In the genomic region with DNA sequence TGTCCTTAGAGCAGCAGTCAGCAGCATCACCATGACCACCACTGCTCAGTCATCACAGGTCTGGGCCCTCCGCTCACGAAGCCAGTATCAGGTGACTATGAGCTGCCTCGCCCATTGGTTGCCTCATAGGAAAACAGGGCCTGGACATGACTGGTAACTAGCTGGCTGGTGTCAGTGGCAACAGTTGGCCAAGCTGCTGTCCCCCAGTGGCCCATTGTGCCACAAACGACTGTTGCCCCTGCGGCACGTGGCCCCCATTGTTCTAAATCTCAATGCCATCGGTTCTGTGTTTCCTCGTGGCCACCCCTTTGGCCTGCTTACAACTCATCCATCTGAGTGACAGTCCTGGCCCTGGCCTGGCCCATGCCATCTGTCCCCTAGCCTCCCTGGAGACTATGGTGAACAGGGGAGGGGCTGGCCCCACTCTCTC, we compare ENCODE assay signal across 16 mouse cellular contexts. TPM values are rescaled to one million over a fixed set of nuclear protein-coding genes. Genes with fewer than 3 reads are reported as not detected.
DNase-seq lines count a peak whose midpoint lies in the region; ATAC-seq and TF ChIP-seq lines count a peak whose summit lies in the region.
"Had no signal": no experiment of that assay in that cellular context is flagged by ENCODE, and none has a peak within 500 bp of the region (broad histone marks: within the 10 kb centered on the region; RNA-seq: fewer than 3 reads in every experiment).

No protein-coding gene starts in this region.

- TF ChIP-seq CTCF in forebrain, postnatal 0 days (IDR thresholded peaks at IDR 0.05; ENCODE audit: low read depth): no peak

- no peak overlapping the region for H3K4me3 ChIP-seq in forebrain, embryonic 14.5 days (ENCODE audit: low read depth, low read length)
- H3K4me3 ChIP-seq in forebrain, embryonic 12.5 days (replicated peaks): no peak overlapping the region
- H3K4me3 ChIP-seq in forebrain, postnatal 0 days (ENCODE audit: low read depth, low read length): no peak overlapping the region
- H3K4me3 ChIP-seq in midbrain, embryonic 12.5 days: no peak overlapping the region
- H3K4me3 ChIP-seq: embryonic facial prominence, embryonic 13.5 days had no signal

- H3K9me3 ChIP-seq in forebrain, embryonic 14.5 days (replicated peaks; ENCODE audit: control insufficient read depth, low read length): no peaks in the 10 kb centered on the region
- H3K9me3 ChIP-seq in forebrain, embryonic 12.5 days: no peaks in the 10 kb centered on the region
- H3K9me3 ChIP-seq in forebrain, postnatal 0 days (ENCODE audit: low read length): no peaks in the 10 kb centered on the region
- no peaks in the 10 kb centered on the region for H3K9me3 ChIP-seq in midbrain, embryonic 12.5 days
- H3K9me3 ChIP-seq: embryonic facial prominence, embryonic 13.5 days had no signal

- WGBS in forebrain, embryonic 14.5 days: 68% methylated on average over 8 of the region's 8 CpGs
- 74% methylated on average over 8 of the region's 8 CpGs for WGBS in forebrain, embryonic 12.5 days
- 43% methylated on average over 8 of the region's 8 CpGs for WGBS in forebrain, postnatal 0 days
- WGBS in midbrain, embryonic 12.5 days: 61% methylated on average over 8 of the region's 8 CpGs

- DNase-seq in forebrain, embryonic 14.5 days (ENCODE audit: low spot score): peak; percentile 49
- DNase-seq in forebrain, postnatal 0 days: no peak
- peak; percentile 51 for DNase-seq in retina, postnatal 7 days (ENCODE audit: low read depth, low spot score)
- no peak for DNase-seq in lung, adult 18-20 months
- DNase-seq in liver: no peak
- DNase-seq: kidney, postnatal 14 days; layer of hippocampus, postnatal 36 days; right cerebral cortex, postnatal 25 days; thymus, postnatal 25 days had no signal

- no peaks in the 10 kb centered on the region for H3K27me3 ChIP-seq in forebrain, embryonic 14.5 days (replicated peaks; ENCODE audit: control insufficient read depth, insufficient read depth, low read length)
- peaks cover 23% of the 10 kb centered on the region for H3K27me3 ChIP-seq in forebrain, embryonic 12.5 days
- no peaks in the 10 kb centered on the region for H3K27me3 ChIP-seq in forebrain, postnatal 0 days (ENCODE audit: insufficient read depth, low read length)
- H3K27me3 ChIP-seq in midbrain, embryonic 12.5 days: peaks cover 48% of the 10 kb centered on the region

- ATAC-seq in forebrain, embryonic 14.5 days: peak; percentile 61
- no peak for ATAC-seq in forebrain, embryonic 12.5 days (ENCODE audit: low FRiP score)
- peak; percentile 64 for ATAC-seq in forebrain, postnatal 0 days
- ATAC-seq in midbrain, embryonic 12.5 days (ENCODE audit: low FRiP score, low read depth): peak; percentile 83; the same call in 1 of the 2 replicates
- ATAC-seq: activated CD4-positive, CD25-positive, alpha-beta regulatory T cell, adult 4 months had no signal

- H3K27ac ChIP-seq in forebrain, embryonic 14.5 days (ENCODE audit: low read depth, low read length): no peak overlapping the region
- no peak overlapping the region for H3K27ac ChIP-seq in forebrain, embryonic 12.5 days
- H3K27ac ChIP-seq in forebrain, postnatal 0 days (ENCODE audit: low read depth, low read length): no peak overlapping the region
- H3K27ac ChIP-seq in midbrain, embryonic 12.5 days (replicated peaks): no peak overlapping the region
- H3K27ac ChIP-seq: embryonic facial prominence, embryonic 13.5 days had no signal

- H3K4me1 ChIP-seq in forebrain, embryonic 14.5 days (ENCODE audit: control insufficient read depth, insufficient read depth, low read length): peaks cover 4% of the 10 kb centered on the region; the same call in 1 of the 2 replicates
- peaks cover 24% of the 10 kb centered on the region for H3K4me1 ChIP-seq in forebrain, embryonic 12.5 days
- H3K4me1 ChIP-seq in forebrain, postnatal 0 days (ENCODE audit: insufficient read depth): peaks cover 4% of the 10 kb centered on the region; the same call in 1 of the 2 replicates
- peaks cover 25% of the 10 kb centered on the region for H3K4me1 ChIP-seq in midbrain, embryonic 12.5 days

- no peak overlapping the region for H3K4me2 ChIP-seq in forebrain, embryonic 14.5 days (ENCODE audit: low read length)
- no peak overlapping the region for H3K4me2 ChIP-seq in forebrain, embryonic 12.5 days
- H3K4me2 ChIP-seq in forebrain, postnatal 0 days (ENCODE audit: low read depth): no peak overlapping the region
- no peak overlapping the region for H3K4me2 ChIP-seq in midbrain, embryonic 12.5 days (replicated peaks)
- H3K4me2 ChIP-seq: embryonic facial prominence, embryonic 13.5 days; heart, embryonic 11.5 days; liver, embryonic 11.5 days had no signal

- H3K9ac ChIP-seq in forebrain, embryonic 14.5 days (ENCODE audit: low read length): no peak overlapping the region
- H3K9ac ChIP-seq in forebrain, embryonic 12.5 days: no peak overlapping the region
- no peak overlapping the region for H3K9ac ChIP-seq in forebrain, postnatal 0 days
- no peak overlapping the region for H3K9ac ChIP-seq in midbrain, embryonic 12.5 days (replicated peaks)
- H3K9ac ChIP-seq: embryonic facial prominence, embryonic 13.5 days had no signal

- no peaks in the 10 kb centered on the region for H3K36me3 ChIP-seq in forebrain, embryonic 14.5 days (ENCODE audit: control insufficient read depth, insufficient read depth, low read length)
- H3K36me3 ChIP-seq in forebrain, embryonic 12.5 days (replicated peaks): no peaks in the 10 kb centered on the region
- H3K36me3 ChIP-seq in forebrain, postnatal 0 days (ENCODE audit: insufficient read depth): no peaks in the 10 kb centered on the region
- H3K36me3 ChIP-seq in midbrain, embryonic 12.5 days: peaks cover 9% of the 10 kb centered on the region; the same call in 1 of the 2 replicates
- H3K36me3 ChIP-seq: embryonic facial prominence, embryonic 13.5 days had no signal

RNA-seq across cellular contexts. Expression of gene Foxn4, which starts 9.6 kb away (rescaled TPM):
- polyA plus RNA-seq in forebrain, embryonic 14.5 days (2014; fragmentation: Nextera tagmentation; extraction: Ambion mirVana): 0.09 and 0.14 TPM in 2 replicates
- polyA plus RNA-seq in forebrain, embryonic 12.5 days (2016; fragmentation: Nextera tagmentation; extraction: Ambion mirVana): 0.41 and 0.82 TPM in 2 replicates
- 0.62 and 0.67 TPM in 2 replicates for total RNA-seq in forebrain, postnatal 0 days (2014; rRNA removed)
- polyA plus RNA-seq in forebrain, postnatal 0 days (2015; fragmentation: Nextera tagmentation; extraction: Ambion mirVana): 0.52 and 0.76 TPM in 2 replicates
- polyA plus RNA-seq in midbrain, embryonic 12.5 days (2016; fragmentation: Nextera tagmentation; extraction: Ambion mirVana): 11.0 and 12.4 TPM in 2 replicates
- total RNA-seq: layer of hippocampus, postnatal 36 days had no signal
- polyA plus RNA-seq: activated CD4-positive, CD25-positive, alpha-beta regulatory T cell, adult 4 months; heart, embryonic 11.5 days; liver, embryonic 11.5 days; stomach, embryonic 14.5 days had no signal

RNA-seq across cellular contexts. Expression of gene Myo1h, which starts 24.9 kb away (rescaled TPM):
- polyA plus RNA-seq in forebrain, embryonic 14.5 days (2014; fragmentation: Nextera tagmentation; extraction: Ambion mirVana): 0.36 and 0.64 TPM in 2 replicates
- polyA plus RNA-seq in forebrain, embryonic 12.5 days (2016; fragmentation: Nextera tagmentation; extraction: Ambion mirVana): 1.00 and 1.0 TPM in 2 replicates
- 0.67 and 0.77 TPM in 2 replicates for total RNA-seq in forebrain, postnatal 0 days (2014; rRNA removed)
- 0.44 and 0.63 TPM in 2 replicates for polyA plus RNA-seq in forebrain, postnatal 0 days (2015; fragmentation: Nextera tagmentation; extraction: Ambion mirVana)
- polyA plus RNA-seq in midbrain, embryonic 12.5 days (2016; fragmentation: Nextera tagmentation; extraction: Ambion mirVana): 0.40 and 0.68 TPM in 2 replicates

Comparison
In these comparisons a context has a peak if more than half of its experiments do, and no peak if none do; other contexts are left out.
1. DNase-seq: peak in forebrain, embryonic 14.5 days (single experiment) and retina, postnatal 7 days (single experiment); none in forebrain, postnatal 0 days (single experiment), lung, adult 18-20 months (0 of 2) and liver (single experiment).